Mouse (Mus musculus) kidney, postnatal 0 days (tissue): ENCODE results near the gene Vav2. TPM values are rescaled to one million over a fixed set of nuclear protein-coding genes. Genes with fewer than 3 reads are reported as not detected.

ENCODE experiments used
- ATAC-seq: fragments of 200-750 bp; cut with Nextera tagmentation; replicated peaks from 2 replicates; pipeline ENCODE4 v1.8.0; 2017; ENCODE audit warnings: low read depth, moderate number of reproducible peaks, moderate TSS enrichment, moderate library complexity; ENCODE audit not compliant: low FRiP score
- DNase-seq: peaks from one replicate; pipeline ENCODE4 v3.0.0-alpha.2; 2016; ENCODE audit warnings: low spot score
- H3K27ac ChIP-seq: fragments of 300-500 bp; sonication (generic); 2 replicates; pipeline ENCODE4 v1.5.1; 2014; ENCODE audit warnings: mild to moderate bottlenecking
- H3K27me3 ChIP-seq: fragments of 300-500 bp; sonication (generic); 2 replicates; pipeline ENCODE4 v1.6.1; 2014; ENCODE audit warnings: low read length, mixed read lengths; ENCODE audit not compliant: insufficient read depth
- H3K36me3 ChIP-seq: fragments of 300-500 bp; sonication (generic); 2 replicates; pipeline ENCODE4 v1.6.1; 2014; ENCODE audit warnings: low read length, mixed read lengths; ENCODE audit not compliant: insufficient read depth
- H3K4me1 ChIP-seq: fragments of 300-500 bp; sonication (generic); replicated peaks from 2 replicates; pipeline ENCODE4 v1.6.1; 2014; ENCODE audit warnings: antibody characterized with exemption, low read length, mixed read lengths; ENCODE audit not compliant: insufficient read depth
- H3K4me2 ChIP-seq: fragments of 300-500 bp; sonication (generic); 2 replicates; pipeline ENCODE4 v1.6.1; 2014; ENCODE audit warnings: mild to moderate bottlenecking, low read length, moderate library complexity, mixed read lengths
- H3K4me3 ChIP-seq: fragments of 300-500 bp; sonication (generic); replicated peaks from 2 replicates; pipeline ENCODE4 v1.5.1; 2014; ENCODE audit warnings: low read depth, low read length
- H3K9ac ChIP-seq: fragments of 300-500 bp; sonication (generic); 2 replicates; pipeline ENCODE4 v1.6.1; 2014; ENCODE audit warnings: low read depth, low read length
- H3K9me3 ChIP-seq: fragments of 300-500 bp; sonication (generic); replicated peaks from 2 replicates; pipeline ENCODE4 v1.6.1; 2016; ENCODE audit warnings: low read length, inconsistent platforms, mixed read lengths
- CTCF ChIP-seq: IDR thresholded peaks from 2 replicates; pipeline ENCODE4 v1.5.1; 2016; ENCODE audit warnings: antibody characterized with exemption, low read depth, mild to moderate bottlenecking, moderate library complexity
- WGBS: fragments of 180-500 bp; shearing (Covaris S2); extraction: QIAGEN DNeasy Blood & Tissue Kit; methylation state at CpG from one replicate; pipeline ENCODE4 v1.1.7; 2014; 5-methylcytosine and 5-hydroxymethylcytosine counted together
- polyA plus RNA-seq: library from polyadenylated mRNA; unstranded; fragments of >200 nt; fragmentation: Nextera tagmentation; extraction: Ambion mirVana; gene quantifications from 2 replicates; pipeline ENCODE4 v1.2.1, GENCODE M21; 2015

The Vav2 gene
- polyA plus RNA-seq, 1 experiment from 2014 or later = 4.7 TPM

- 37% methylated on average over 5 of the region's 5 CpGs for WGBS
- no peak overlapping the region for H3K9ac ChIP-seq
- DNase-seq (no peak), ATAC-seq (no peak)
- TF ChIP-seq CTCF = no peak; the same call in 1 of the 2 replicates
- H3K4me2 ChIP-seq = no peak overlapping the region
- H3K27me3 ChIP-seq = no peaks in the 10 kb centered on the region
- 0 out of 2 replicates have a peak overlapping the region, but pooled peaks have one; percentile 13 for H3K27ac ChIP-seq
- no peaks in the 10 kb centered on the region for H3K36me3 ChIP-seq
- no peaks in the 10 kb centered on the region for H3K9me3 ChIP-seq
- no peak overlapping the region for H3K4me3 ChIP-seq
- peaks cover 20% of the 10 kb centered on the region for H3K4me1 ChIP-seq
Measured at GRCm38 (mm10) chr2:27392278-27392677, 34.6 kb downstream of the Vav2 start.

- no peak for TF ChIP-seq CTCF
- H3K9ac ChIP-seq = no peak overlapping the region
- no peaks in the 10 kb centered on the region for H3K27me3 ChIP-seq
- H3K36me3 ChIP-seq = no peaks in the 10 kb centered on the region
- H3K4me1 ChIP-seq = peaks cover 20% of the 10 kb centered on the region
- no peak for DNase-seq
- no peak overlapping the region for H3K4me3 ChIP-seq
- H3K4me2 ChIP-seq = no peak overlapping the region
- 56% methylated on average over 4 of the region's 4 CpGs for whole genome bisulfite sequencing
- no peak for ATAC-seq
- no peak overlapping the region; the same call in 1 of the 2 replicates for H3K27ac ChIP-seq
- no peaks in the 10 kb centered on the region for H3K9me3 ChIP-seq
Measured at GRCm38 (mm10) chr2:27390775-27391174, 36.1 kb downstream of the Vav2 start.

GRCm38 (mm10) chr2:27390325-27390724 is 36.5 kb downstream of the Vav2 start:
- TF ChIP-seq CTCF = no peak
- Histone ChIP-seq H3K27ac (0 out of 2 replicates have a peak overlapping the region, but pooled peaks have one; percentile 42), H3K4me3 (no peak overlapping the region), H3K9me3 (no peaks in the 10 kb centered on the region), H3K27me3 (no peaks in the 10 kb centered on the region), H3K4me1 (peaks cover 20% of the 10 kb centered on the region), H3K4me2 (no peak overlapping the region), H3K36me3 (0 out of 2 replicates have a peak, but pooled peaks cover 2% of the 10 kb centered on the region), H3K9ac (no peak overlapping the region)
- WGBS = 60% methylated on average over 8 of the region's 8 CpGs
- no peak for DNase-seq
- peak; percentile 85 for ATAC-seq

- H3K9ac ChIP-seq = no peak overlapping the region
- H3K27ac ChIP-seq = 0 out of 2 replicates have a peak overlapping the region, but pooled peaks have one; percentile 42
- 37% methylated on average over 14 of the region's 14 CpGs for WGBS
- H3K36me3 ChIP-seq = 0 out of 2 replicates have a peak, but pooled peaks cover 3% of the 10 kb centered on the region
- no peak for ATAC-seq
- DNase-seq = peak; percentile 66
- peaks cover 20% of the 10 kb centered on the region for H3K4me1 ChIP-seq
- no peak for TF ChIP-seq CTCF
- no peaks in the 10 kb centered on the region for H3K9me3 ChIP-seq
- no peak overlapping the region for H3K4me3 ChIP-seq
- no peaks in the 10 kb centered on the region for H3K27me3 ChIP-seq
- H3K4me2 ChIP-seq = no peak overlapping the region
Measured at GRCm38 (mm10) chr2:27389272-27390162, 37.3 kb downstream of the Vav2 start.

GRCm38 (mm10) chr2:27387209-27387608 is 39.6 kb downstream of the Vav2 start:
- Histone ChIP-seq H3K4me2 (no peak overlapping the region), H3K36me3 (0 out of 2 replicates have a peak, but pooled peaks cover 3% of the 10 kb centered on the region), H3K9ac (no peak overlapping the region), H3K9me3 (no peaks in the 10 kb centered on the region), H3K4me3 (no peak overlapping the region), H3K27me3 (no peaks in the 10 kb centered on the region), H3K4me1 (peaks cover 15% of the 10 kb centered on the region), H3K27ac (no peak overlapping the region)
- peak; percentile 29; the same call in 1 of the 2 replicates for TF ChIP-seq CTCF
- no peak for ATAC-seq
- 88% methylated on average over 1 of the region's 1 CpGs for WGBS
- no peak for DNase-seq

- Histone ChIP-seq H3K4me3 (no peak overlapping the region), H3K36me3 (0 out of 2 replicates have a peak, but pooled peaks cover 3% of the 10 kb centered on the region), H3K4me1 (peaks cover 11% of the 10 kb centered on the region; the same call in 1 of the 2 replicates), H3K9me3 (no peaks in the 10 kb centered on the region), H3K27me3 (no peaks in the 10 kb centered on the region), H3K4me2 (no peak overlapping the region), H3K27ac (peak overlapping the region; percentile 27; the same call in 1 of the 2 replicates), H3K9ac (no peak overlapping the region)
- DNase-seq (peak; percentile 67), ATAC-seq (no peak)
- TF ChIP-seq CTCF = no peak
- 61% methylated on average over 4 of the region's 4 CpGs for WGBS
Measured at GRCm38 (mm10) chr2:27381698-27382097, 45.1 kb downstream of the Vav2 start.
